Mouse (Mus musculus) skeletal muscle tissue, postnatal 0 days (tissue): ENCODE measurements around the gene Gm8897. TPM values are rescaled to one million over a fixed set of nuclear protein-coding genes. Genes with fewer than 3 reads are reported as not detected.

Experiments
- polyA plus RNA-seq: library from polyadenylated mRNA; unstranded; fragments of >200 nt; fragmentation: Nextera tagmentation; extraction: Ambion mirVana; gene quantifications from 2 replicates; pipeline ENCODE4 v1.2.1, GENCODE M21; 2015

Gm8897 gene
- not detected in 2 replicates for polyA plus RNA-seq

DNA sequence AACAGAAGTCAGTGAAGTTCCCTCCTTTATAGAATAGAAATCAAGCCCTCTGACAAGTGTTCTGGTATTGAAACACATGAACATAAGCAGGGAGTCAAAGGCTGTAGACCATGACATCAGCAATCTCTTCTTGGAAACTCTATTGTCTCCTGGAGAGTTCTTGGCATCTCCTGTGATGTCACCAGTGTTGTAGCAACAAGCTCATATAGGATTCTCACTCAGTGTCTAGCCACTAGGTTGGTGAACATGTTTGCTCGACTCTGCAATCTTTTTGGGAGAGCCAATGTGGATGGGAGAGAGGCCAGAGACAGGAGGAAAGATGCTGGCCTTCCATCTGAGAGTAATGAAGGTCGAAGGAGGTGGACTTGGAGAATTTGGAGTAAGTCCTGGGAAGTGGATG is at the start of gene Gm8897:
TSS of gene Gm8897 (plus strand) at position 301 of the 400 bp plus-strand sequence.

Other genes starting within 250 kb of the Gm8897 start
- gene Gm5861, start 233.3 kb upstream of the Gm8897 start, polyA plus RNA-seq: not detected in 2 replicates
- gene Gm8890, start 160.4 kb upstream of the Gm8897 start, polyA plus RNA-seq: not detected in 2 replicates
- not detected in 2 replicates for gene Speer1, start 74.9 kb upstream of the Gm8897 start, polyA plus RNA-seq
- not detected in 2 replicates for gene Gm8906, start 86.3 kb downstream of the Gm8897 start, polyA plus RNA-seq
- gene Gm6460, start 178.5 kb downstream of the Gm8897 start, polyA plus RNA-seq: not detected in 2 replicates